Mouse (Mus musculus): ENCODE measurements around the gene Vav3.

DNA sequence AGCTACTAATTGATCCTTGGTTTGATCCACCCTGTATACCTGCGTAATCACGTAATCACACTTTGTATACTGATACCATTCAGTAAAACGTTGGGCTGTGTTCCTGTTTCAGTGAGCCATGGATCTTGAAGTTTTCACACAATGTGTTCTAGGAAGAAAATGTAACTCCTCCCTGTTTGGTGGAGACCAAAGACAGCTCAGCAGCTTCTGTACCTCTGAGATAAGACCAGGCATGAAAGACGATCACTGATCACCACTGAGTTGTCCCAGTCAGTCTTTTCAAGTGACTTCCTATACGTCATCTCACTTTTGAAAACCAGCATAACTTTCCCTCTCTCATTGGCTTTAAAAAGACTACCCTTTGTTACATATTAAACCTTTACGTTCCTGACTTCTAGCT, 38.2 kb downstream of the Vav3 start:
- TF ChIP-seq POLR2A (IDR thresholded peaks at IDR 0.05; ENCODE audit: low read depth, low read length) (no peak), CTCF (IDR thresholded peaks at IDR 0.05; ENCODE audit: borderline replicate concordance, insufficient read depth, low read length) (no peak)

Measured in embryonic fibroblast, embryonic 13.5 days (primary cell).